Mouse (Mus musculus) ES-CJ7 (cell line): ENCODE measurements around the gene Mthfs.
"Not testable (repeated sequence)": the region's sequence is repeated elsewhere in the genome, so short reads cannot be mapped to it uniquely, and the experiment has no call there.

ENCODE experiments used
- DNase-seq: peaks from one replicate; pipeline ENCODE4 v3.0.0; 2011; ENCODE audit warnings: low read depth, low spot score

Mthfs gene

GRCm38 (mm10) chr9:89210353-89211064, at the start of gene Mthfs:
TSS of gene Mthfs (plus strand) at chr9:89210676.
- DNase-seq: not testable (repeated sequence)

GRCm38 (mm10) chr9:89172539-89172938, 37.9 kb upstream of the Mthfs start:
- DNase-seq: not testable (repeated sequence)

- peak; percentile 11 for DNase-seq
Measured at GRCm38 (mm10) chr9:89178833-89179232, 31.6 kb upstream of the Mthfs start.

DNA sequence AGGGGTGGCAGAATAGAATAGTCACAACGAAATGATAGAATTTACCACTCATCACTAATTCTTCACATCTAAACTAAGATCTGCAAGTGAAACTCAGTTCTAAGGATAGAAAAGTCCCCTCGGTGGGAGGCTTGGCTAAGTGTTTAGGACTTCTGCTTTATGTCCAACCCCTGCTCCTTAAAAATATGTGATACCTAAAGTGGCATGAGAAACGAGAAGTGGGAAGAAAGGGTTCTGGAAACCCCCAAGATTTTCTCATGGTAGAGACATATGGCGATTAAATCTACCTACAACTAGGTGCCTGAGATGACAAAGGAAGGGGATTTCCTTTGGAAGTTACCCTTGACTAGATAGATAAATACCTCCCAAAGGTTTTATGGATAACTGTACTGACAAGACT, 31.0 kb upstream of the Mthfs start:
- not testable (repeated sequence) for DNase-seq

- DNase-seq: peak; percentile 63
Measured at GRCm38 (mm10) chr9:89187006-89187405, 23.5 kb upstream of the Mthfs start.

DNA sequence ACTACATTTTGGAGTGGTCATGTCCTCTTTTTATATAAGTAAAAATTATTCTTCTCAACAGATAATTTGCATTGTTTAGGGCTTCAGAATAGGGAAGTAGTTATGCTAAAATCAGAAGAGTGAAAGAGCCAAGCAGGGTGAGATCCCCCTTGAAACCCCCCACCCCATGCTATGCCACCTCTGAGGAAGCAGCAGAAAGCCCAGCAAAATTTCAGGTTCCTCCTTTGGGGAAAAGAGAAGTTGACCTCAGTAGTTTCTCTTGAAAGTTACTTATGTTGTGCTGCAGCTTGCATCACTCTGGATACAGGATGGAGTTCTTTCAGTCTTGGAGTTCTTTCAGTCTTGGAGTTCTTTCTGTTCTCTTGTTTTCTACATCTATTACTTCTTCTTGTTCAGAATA, 15.0 kb upstream of the Mthfs start:
- not testable (repeated sequence) for DNase-seq

- not testable (repeated sequence) for DNase-seq
Measured at GRCm38 (mm10) chr9:89197509-89197908, 13.0 kb upstream of the Mthfs start.

DNA sequence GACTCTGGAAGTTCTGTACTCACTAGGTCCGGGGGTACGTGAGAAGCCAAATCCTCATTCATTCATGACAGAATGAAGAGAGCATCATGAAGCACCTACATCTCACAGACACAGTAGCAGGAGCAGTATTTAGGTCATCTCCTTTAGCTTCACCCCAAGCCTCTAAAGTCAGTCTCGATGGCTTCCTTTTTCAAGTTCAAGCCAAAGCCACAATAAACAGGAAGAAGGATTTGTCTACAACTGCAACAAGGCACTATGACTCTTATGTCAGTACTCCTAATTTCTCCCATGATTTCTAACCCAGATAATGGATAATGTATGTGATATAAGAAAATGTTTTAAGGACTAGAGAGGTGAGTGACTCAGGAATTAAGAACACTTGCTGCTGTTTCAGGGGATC, 12.1 kb upstream of the Mthfs start:
- not testable (repeated sequence) for DNase-seq

DNA sequence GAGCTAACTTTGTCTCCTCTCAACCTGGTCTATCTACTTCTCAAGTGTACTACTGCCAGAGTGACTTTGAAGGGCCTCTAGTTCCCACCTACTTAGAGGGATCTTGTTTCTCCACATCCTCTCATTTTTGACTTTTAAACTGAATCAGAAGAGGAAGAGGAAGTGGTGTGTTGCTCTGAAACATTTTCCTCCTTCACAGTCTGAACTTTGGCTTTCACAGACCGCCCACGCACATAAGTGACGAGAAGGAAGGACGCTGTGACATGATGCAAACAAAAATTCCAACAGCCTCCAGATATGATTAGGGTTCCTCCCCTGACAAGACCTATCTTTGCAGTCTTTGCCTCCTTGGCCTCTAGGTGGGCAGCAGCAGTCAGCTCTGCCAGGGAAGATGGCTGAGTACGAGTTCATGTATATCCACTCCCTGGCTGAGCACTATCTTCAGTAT, 11.5 kb upstream of the Mthfs start, which contains the start of the genes Bcl2a1b and Gm29094:
Gene Bcl2a1b, plus strand, starts transcription at position 241 of the 448 bp plus-strand sequence.
Gene Gm29094, plus strand, starts transcription at position 411 of the 448 bp plus-strand sequence.
- DNase-seq: not testable (repeated sequence)

DNA sequence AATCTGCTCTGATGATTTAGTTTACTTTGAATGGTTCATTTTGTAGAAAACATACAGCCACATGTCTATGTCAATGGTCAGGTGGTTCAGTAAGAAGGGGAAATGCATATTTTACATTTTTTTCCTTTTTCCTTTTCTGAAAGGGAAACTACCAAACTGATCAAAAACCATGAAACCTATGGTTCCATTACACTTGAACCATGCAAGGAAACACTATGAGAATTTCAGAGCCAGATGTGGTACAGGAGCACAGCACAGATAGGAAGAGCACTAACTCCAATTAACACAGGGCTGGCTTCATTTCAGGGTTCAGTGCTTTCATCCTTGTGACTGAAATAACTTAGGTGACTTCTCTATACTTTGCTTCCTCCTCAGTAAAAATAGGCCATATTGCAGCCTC, 8.2 kb upstream of the Mthfs start:
- DNase-seq: not testable (repeated sequence)

- DNase-seq: peak; percentile 7
Measured at GRCm38 (mm10) chr9:89208939-89209338, 1.5 kb upstream of the Mthfs start.

DNA sequence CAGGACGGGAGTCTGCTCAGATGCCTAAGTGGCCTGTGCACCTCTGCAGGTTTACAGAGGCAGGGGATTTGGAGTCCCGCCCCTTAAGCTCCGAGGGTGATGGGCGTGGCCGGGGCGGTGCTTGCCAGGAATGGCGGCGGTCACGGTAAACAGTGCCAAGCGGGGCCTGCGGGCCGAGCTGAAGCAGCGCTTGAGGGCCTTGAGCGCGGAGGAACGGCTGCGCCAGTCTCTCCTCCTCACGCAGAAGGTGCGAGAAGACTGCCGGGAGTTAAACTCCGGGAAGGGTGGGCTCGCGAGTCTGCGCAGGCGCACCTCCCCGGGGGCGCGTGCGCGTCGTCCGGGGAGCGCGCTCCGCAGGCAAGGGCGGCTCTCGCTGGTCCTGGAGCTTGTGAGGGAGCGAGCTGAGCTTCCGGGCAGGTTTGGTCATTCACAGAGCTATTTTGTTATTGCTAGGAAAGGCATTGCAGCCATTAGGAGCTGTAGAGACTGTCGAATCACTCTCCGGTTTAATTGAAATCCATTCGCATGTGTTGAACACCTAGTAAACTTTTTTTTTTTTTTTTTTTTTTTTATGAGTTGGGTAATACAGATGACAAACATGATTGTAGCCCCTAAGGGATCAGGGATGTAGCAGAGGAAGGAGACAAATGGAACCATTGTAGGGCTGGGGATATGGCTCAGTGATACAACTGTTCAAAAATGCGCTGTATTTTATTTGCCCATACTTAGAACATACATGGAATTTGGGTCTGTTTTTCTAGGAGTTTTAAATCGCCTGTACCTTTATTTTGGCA, 786 bp downstream of the Mthfs start:
- peak; percentile 2 for DNase-seq

- DNase-seq: peak; percentile 25
Measured at GRCm38 (mm10) chr9:89212428-89212827, 2.0 kb downstream of the Mthfs start.

DNA sequence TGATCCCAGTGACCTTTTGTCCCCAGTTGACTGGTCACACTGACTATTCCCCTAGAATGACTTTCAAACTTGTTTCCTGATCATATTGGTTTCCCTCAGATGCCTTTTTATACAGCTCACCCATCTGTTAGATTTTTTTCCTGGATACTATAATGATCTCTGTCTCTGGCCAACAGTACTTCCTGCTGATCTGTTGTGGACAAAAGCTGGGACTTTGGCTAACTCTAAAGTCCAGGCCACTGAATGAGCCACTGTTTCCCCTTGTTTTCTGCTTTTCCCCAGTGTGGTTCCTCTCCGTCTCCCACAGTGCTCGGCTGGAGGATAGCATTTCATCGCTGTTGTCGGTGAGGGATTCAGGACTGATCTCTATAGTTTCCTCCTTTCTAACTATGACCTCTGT, 7.7 kb downstream of the Mthfs start:
- DNase-seq: not testable (repeated sequence)

DNA sequence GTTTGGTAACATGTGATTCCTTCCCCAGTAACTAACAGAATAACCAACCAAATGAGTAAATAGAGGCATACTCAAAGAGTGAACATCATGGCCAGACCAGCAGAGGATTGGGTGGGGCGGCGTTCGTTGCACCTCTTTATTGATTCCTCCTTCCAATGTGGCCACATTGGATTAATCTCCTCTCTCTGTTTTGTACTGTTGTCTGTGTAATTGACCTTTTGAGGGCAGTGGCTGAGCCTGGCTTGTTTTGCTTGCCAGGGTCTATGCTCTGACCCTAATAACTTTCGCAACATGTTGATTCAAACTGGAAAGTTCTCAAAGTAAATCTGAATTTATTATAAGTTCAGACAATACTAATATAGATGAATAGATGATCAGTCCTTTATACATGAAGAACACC, 9.2 kb downstream of the Mthfs start:
- DNase-seq: not testable (repeated sequence)

DNA sequence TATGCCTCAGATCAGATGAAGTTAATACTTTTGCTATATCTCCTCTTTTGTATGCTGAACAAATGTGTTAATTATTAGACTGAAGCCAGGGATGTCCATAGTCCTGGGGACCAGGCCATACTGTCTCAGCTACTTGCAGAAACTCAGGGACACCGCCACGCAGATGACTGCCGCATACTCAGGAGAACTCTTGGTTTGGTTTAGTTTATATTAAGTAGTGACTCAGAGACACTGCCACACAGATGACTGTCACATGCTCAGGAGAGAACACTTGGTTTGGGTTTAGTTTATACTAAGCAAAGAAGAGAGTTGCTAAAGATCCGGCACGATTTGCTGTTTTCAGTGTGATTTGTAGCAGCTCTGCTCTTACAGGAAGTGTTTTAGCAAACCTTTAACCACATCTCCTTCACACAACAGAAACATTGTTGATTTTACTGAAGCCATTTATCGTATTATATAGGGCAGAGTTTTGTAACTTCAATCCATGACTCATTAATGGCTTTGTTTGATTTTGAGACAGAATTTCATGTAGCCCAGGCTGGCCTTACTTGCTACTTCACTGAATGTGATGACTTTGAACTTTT, 10.3 kb downstream of the Mthfs start:
- not testable (repeated sequence) for DNase-seq

GRCm38 (mm10) chr9:89226071-89226470, 15.6 kb downstream of the Mthfs start:
- DNase-seq: no peak

- DNase-seq: no peak
Measured at GRCm38 (mm10) chr9:89228122-89228521, 17.6 kb downstream of the Mthfs start.

- not testable (repeated sequence) for DNase-seq
Measured at GRCm38 (mm10) chr9:89230897-89231497, 20.5 kb downstream of the Mthfs start.

DNA sequence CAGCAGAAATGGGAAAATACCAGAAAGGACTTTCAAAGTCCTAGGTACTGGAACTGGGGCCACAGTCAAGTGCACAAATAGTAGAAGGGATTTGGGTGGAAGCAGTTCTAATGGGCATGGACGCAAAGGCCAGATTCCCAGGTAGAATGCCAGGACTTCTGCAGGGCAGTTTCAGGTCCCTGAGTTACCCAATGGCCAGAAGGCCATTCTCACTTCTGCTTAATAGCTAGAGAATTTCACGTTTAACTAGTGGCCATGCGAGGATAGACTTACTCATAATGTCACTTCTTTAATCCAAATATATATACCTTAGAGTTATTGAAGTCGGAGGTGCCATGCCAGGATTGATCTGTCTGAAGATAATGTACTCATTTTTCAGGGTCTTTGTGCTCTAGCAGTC, 26.7 kb downstream of the Mthfs start:
- DNase-seq: not testable (repeated sequence)

- DNase-seq: not testable (repeated sequence)
Measured at GRCm38 (mm10) chr9:89238976-89239505, 28.6 kb downstream of the Mthfs start.
